Mouse (Mus musculus) forebrain, embryonic 11.5 days (tissue): ENCODE data around the gene Tmem160. TPM values are rescaled to one million over a fixed set of nuclear protein-coding genes. Genes with fewer than 3 reads are reported as not detected.
A peak's percentile ranks its signal among the peaks of the same experiment; 100 is the strongest.

ENCODE experiments used
- ATAC-seq: fragments of 200-750 bp; cut with Nextera tagmentation; replicated peaks from 2 replicates; pipeline ENCODE4 v1.8.0; 2017; ENCODE audit warnings: moderate TSS enrichment; ENCODE audit not compliant: low FRiP score
- DNase-seq: peaks from one replicate; pipeline ENCODE4 v3.0.0-alpha.2; 2017; ENCODE audit warnings: low spot score
- H3K27ac ChIP-seq: fragments of 300-500 bp; sonication (generic); 2 replicates; pipeline ENCODE4 v1.5.1; 2014; ENCODE audit warnings: low read depth, low read length
- H3K27me3 ChIP-seq: fragments of 300-500 bp; sonication (generic); 2 replicates; pipeline ENCODE4 v1.6.1; 2014; ENCODE audit warnings: mild to moderate bottlenecking, low read length, mixed read lengths; ENCODE audit not compliant: control insufficient read depth, insufficient read depth
- H3K36me3 ChIP-seq: fragments of 300-500 bp; sonication (generic); 2 replicates; pipeline ENCODE4 v1.6.1; 2014; ENCODE audit warnings: mild to moderate bottlenecking, low read length, moderate library complexity, mixed read lengths; ENCODE audit not compliant: control insufficient read depth, insufficient read depth
- H3K4me1 ChIP-seq: fragments of 300-500 bp; sonication (generic); replicated peaks from 2 replicates; pipeline ENCODE4 v1.6.1; 2014; ENCODE audit warnings: low read length, mixed read lengths; ENCODE audit not compliant: control insufficient read depth, insufficient read depth
- H3K4me2 ChIP-seq: fragments of 300-500 bp; sonication (generic); 2 replicates; pipeline ENCODE4 v1.6.1; 2014; ENCODE audit warnings: low read depth, mild to moderate bottlenecking, low read length, moderate library complexity, mixed read lengths; ENCODE audit not compliant: severe bottlenecking
- H3K4me3 ChIP-seq: fragments of 300-500 bp; sonication (generic); 2 replicates; pipeline ENCODE4 v1.5.1; 2014; ENCODE audit warnings: low read depth, low read length
- H3K9ac ChIP-seq: fragments of 300-500 bp; sonication (generic); 2 replicates; pipeline ENCODE4 v1.6.1; 2014; ENCODE audit warnings: low read length
- H3K9me3 ChIP-seq: fragments of 300-500 bp; sonication (generic); 2 replicates; pipeline ENCODE4 v1.6.1; 2016; ENCODE audit warnings: low read length, mixed read lengths; ENCODE audit not compliant: control insufficient read depth
- WGBS: fragments of 180-500 bp; shearing (Covaris S2); extraction: QIAGEN DNeasy Blood & Tissue Kit; methylation state at CpG from one replicate; pipeline ENCODE4 v1.1.7; 2014; 5-methylcytosine and 5-hydroxymethylcytosine counted together
- polyA plus RNA-seq: library from polyadenylated mRNA; unstranded; fragments of >200 nt; fragmentation: Nextera tagmentation; extraction: Ambion mirVana; gene quantifications from 2 replicates; pipeline ENCODE4 v1.2.1, GENCODE M21; 2014

Gene Tmem160
- polyA plus RNA-seq, 1 experiment from 2014 or later = 48.6 TPM

- Histone ChIP-seq H3K4me1 (no peaks in the 10 kb centered on the region), H3K9me3 (no peaks in the 10 kb centered on the region), H3K4me2 (no peak overlapping the region), H3K36me3 (no peaks in the 10 kb centered on the region), H3K27ac (no peak overlapping the region), H3K4me3 (no peak overlapping the region), H3K27me3 (no peaks in the 10 kb centered on the region), H3K9ac (no peak overlapping the region)
- ATAC-seq = no peak
- 84% methylated on average over 9 of the region's 9 CpGs for WGBS
- DNase-seq = no peak
Observed at GRCm38 (mm10) chr7:16489948-16490347, 37.4 kb downstream of the Tmem160 start.

DNA sequence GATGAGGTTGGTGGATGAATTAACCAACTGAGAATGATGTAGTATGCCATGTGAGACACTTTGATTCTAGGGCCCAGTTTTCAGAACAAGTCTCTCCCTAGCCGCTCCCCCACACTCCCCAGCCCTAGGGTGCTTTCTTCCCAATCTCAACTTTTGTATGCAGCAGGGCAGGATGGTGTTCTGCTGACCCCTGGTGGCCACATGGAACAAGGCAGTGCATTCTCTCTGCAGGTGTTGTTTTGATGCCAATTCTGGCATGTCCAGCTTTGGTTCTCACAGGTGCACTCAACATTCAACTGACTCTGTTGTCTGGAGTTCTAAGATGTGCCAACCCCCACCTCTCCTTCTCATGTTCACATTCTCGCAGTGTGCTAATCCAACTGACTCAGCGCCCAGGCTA lies 39.2 kb downstream of the Tmem160 start:
- no peak overlapping the region for H3K27ac ChIP-seq
- no peak overlapping the region for H3K9ac ChIP-seq
- DNase-seq (peak; percentile 81), ATAC-seq (peak; percentile 49; the same call in 1 of the 2 replicates)
- H3K9me3 ChIP-seq = no peaks in the 10 kb centered on the region
- H3K4me1 ChIP-seq = no peaks in the 10 kb centered on the region
- H3K4me2 ChIP-seq = no peak overlapping the region
- peaks cover 10% of the 10 kb centered on the region; the same call in 1 of the 2 replicates for H3K36me3 ChIP-seq
- no peak overlapping the region for H3K4me3 ChIP-seq
- 25% methylated on average over 3 of the region's 3 CpGs for WGBS
- no peaks in the 10 kb centered on the region for H3K27me3 ChIP-seq

DNA sequence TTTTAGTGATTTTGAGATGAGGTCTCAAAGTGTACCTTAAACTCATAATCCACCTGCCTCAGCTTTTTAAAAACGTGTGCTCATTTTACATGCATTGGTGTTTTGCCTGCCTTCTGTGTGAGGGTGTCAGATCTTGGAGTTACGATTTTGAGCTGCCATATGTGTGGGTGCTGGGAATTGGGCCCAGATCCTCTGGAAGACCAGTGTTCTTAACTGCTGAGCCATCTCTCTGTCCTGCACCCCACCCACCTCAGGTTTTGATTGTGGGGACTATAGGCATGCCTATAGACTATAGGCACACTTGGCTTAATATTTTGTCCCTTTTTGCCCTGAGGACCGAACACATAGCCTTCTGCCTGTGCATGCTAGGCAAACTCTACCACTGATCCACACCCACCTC lies 39.6 kb downstream of the Tmem160 start:
- Histone ChIP-seq H3K9ac (no peak overlapping the region), H3K27ac (no peak overlapping the region), H3K4me1 (no peaks in the 10 kb centered on the region), H3K4me3 (no peak overlapping the region), H3K36me3 (peaks cover 11% of the 10 kb centered on the region; the same call in 1 of the 2 replicates), H3K9me3 (no peaks in the 10 kb centered on the region), H3K27me3 (no peaks in the 10 kb centered on the region), H3K4me2 (no peak overlapping the region)
- ATAC-seq (no peak), DNase-seq (no peak)
- WGBS = 61% methylated on average over 3 of the region's 3 CpGs

- DNase-seq (no peak), ATAC-seq (no peak)
- Histone ChIP-seq H3K9ac (no peak overlapping the region), H3K27me3 (no peaks in the 10 kb centered on the region), H3K9me3 (no peaks in the 10 kb centered on the region), H3K4me1 (no peaks in the 10 kb centered on the region), H3K4me2 (no peak overlapping the region), H3K36me3 (peaks cover 15% of the 10 kb centered on the region; the same call in 1 of the 2 replicates), H3K4me3 (no peak overlapping the region), H3K27ac (no peak overlapping the region)
- WGBS = 35% methylated on average over 2 of the region's 2 CpGs
Observed at GRCm38 (mm10) chr7:16493361-16493760, 40.8 kb downstream of the Tmem160 start.

GRCm38 (mm10) chr7:16496260-16496659 lies 43.7 kb downstream of the Tmem160 start:
- no peak overlapping the region for H3K9ac ChIP-seq
- H3K4me1 ChIP-seq = no peaks in the 10 kb centered on the region
- WGBS = 88% methylated on average over 3 of the region's 3 CpGs
- no peak for DNase-seq
- no peaks in the 10 kb centered on the region for H3K9me3 ChIP-seq
- H3K27me3 ChIP-seq = no peaks in the 10 kb centered on the region
- no peak for ATAC-seq
- peaks cover 15% of the 10 kb centered on the region; the same call in 1 of the 2 replicates for H3K36me3 ChIP-seq
- H3K27ac ChIP-seq = no peak overlapping the region
- H3K4me3 ChIP-seq = no peak overlapping the region
- H3K4me2 ChIP-seq = no peak overlapping the region

GRCm38 (mm10) chr7:16499671-16500104 lies 47.1 kb downstream of the Tmem160 start:
- Histone ChIP-seq H3K4me3 (no peak overlapping the region), H3K9ac (no peak overlapping the region), H3K36me3 (peaks cover 18% of the 10 kb centered on the region; the same call in 1 of the 2 replicates), H3K9me3 (no peaks in the 10 kb centered on the region), H3K4me1 (no peaks in the 10 kb centered on the region), H3K27ac (no peak overlapping the region), H3K27me3 (no peaks in the 10 kb centered on the region), H3K4me2 (no peak overlapping the region)
- WGBS = 85% methylated on average over 6 of the region's 6 CpGs
- ATAC-seq = no peak
- no peak for DNase-seq

DNA sequence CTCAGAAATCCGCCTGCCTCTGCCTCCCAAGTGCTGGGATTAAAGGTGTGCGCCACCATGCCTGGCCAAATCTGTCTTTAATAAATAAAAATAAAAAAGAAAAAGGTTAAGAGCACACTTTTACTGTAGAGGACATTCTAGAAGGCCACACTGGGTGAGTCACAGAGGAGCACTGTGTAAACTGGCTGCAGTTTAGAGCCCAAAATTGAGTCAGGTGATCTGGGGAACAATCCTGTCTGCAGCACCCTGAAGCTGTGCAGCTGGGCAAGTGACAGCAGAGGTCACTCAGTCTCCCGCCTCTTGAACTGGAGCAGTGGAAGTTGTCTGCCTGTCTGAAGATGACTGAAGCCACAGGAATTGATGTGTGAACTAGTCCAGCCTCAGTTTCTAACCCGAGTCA lies 49.0 kb downstream of the Tmem160 start:
- peaks cover 10% of the 10 kb centered on the region; the same call in 1 of the 2 replicates for H3K36me3 ChIP-seq
- no peak overlapping the region for H3K4me2 ChIP-seq
- H3K4me1 ChIP-seq = no peaks in the 10 kb centered on the region
- H3K27me3 ChIP-seq = no peaks in the 10 kb centered on the region
- H3K4me3 ChIP-seq = no peak overlapping the region
- no peak overlapping the region for H3K9ac ChIP-seq
- no peaks in the 10 kb centered on the region for H3K9me3 ChIP-seq
- DNase-seq = no peak
- ATAC-seq = no peak
- 94% methylated on average over 4 of the region's 4 CpGs for WGBS
- no peak overlapping the region for H3K27ac ChIP-seq

DNA sequence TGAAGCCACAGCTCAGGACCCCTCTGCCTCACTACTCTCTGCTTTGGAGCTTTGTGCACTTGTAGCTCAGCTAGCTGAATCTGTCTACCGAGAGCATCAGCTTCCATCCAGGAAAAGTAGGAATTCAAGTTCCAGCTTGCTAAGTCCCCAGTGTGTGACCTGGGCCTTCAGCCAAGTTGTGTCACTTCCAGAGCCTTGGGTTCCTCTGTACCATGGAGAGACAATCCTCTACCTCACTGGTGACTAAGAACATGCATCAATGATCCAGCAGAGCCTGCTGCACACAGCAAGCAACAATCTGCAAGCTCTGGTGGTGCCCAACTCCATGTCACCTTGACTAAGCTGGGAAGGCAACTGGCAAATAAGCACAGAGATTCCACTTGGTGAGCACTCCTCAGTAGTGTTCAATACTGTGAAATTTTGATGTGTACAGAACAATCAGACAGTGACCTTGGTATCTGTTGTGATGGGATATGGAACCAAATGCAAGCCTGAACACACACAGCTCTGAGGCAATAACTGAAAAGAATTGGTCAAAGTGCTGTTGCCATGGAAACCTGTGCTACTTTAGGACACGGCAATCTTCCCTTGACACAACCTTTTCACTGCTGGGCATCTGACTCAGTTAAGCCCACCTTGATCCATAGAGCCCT lies 52.1 kb downstream of the Tmem160 start:
- H3K36me3 ChIP-seq = peaks cover 2% of the 10 kb centered on the region; the same call in 1 of the 2 replicates
- H3K27me3 ChIP-seq = no peaks in the 10 kb centered on the region
- H3K4me1 ChIP-seq = no peaks in the 10 kb centered on the region
- H3K9me3 ChIP-seq = no peaks in the 10 kb centered on the region
- no peak overlapping the region for H3K4me2 ChIP-seq
- DNase-seq (no peak), ATAC-seq (no peak)
- no peak overlapping the region for H3K9ac ChIP-seq
- H3K4me3 ChIP-seq = no peak overlapping the region
- H3K27ac ChIP-seq = no peak overlapping the region
- WGBS = 75% methylated on average over 2 of the region's 2 CpGs
